Mouse (Mus musculus) neural tube, embryonic 12.5 days (tissue): ENCODE measurements around the gene Cdkn1b. TPM values are rescaled to one million over a fixed set of nuclear protein-coding genes. Genes with fewer than 3 reads are reported as not detected.

Source experiments
- ATAC-seq: fragments of 200-750 bp; cut with Nextera tagmentation; 2 replicates; pipeline ENCODE4 v1.8.0; 2017; ENCODE audit warnings: low read depth, mild to moderate bottlenecking, moderate TSS enrichment, moderate library complexity; ENCODE audit not compliant: low FRiP score
- H3K27ac ChIP-seq: fragments of 300-500 bp; sonication (generic); 2 replicates; pipeline ENCODE4 v1.5.1; 2016
- H3K27me3 ChIP-seq: fragments of 300-500 bp; sonication (generic); replicated peaks from 2 replicates; pipeline ENCODE4 v1.6.1; 2016; ENCODE audit warnings: mild to moderate bottlenecking
- H3K36me3 ChIP-seq: fragments of 300-500 bp; sonication (generic); 2 replicates; pipeline ENCODE4 v1.6.1; 2016; ENCODE audit warnings: mild to moderate bottlenecking
- H3K4me1 ChIP-seq: fragments of 300-500 bp; sonication (generic); 2 replicates; pipeline ENCODE4 v1.6.1; 2016
- H3K4me2 ChIP-seq: fragments of 300-500 bp; sonication (generic); replicated peaks from 2 replicates; pipeline ENCODE4 v1.6.1; 2016; ENCODE audit warnings: mild to moderate bottlenecking
- H3K4me3 ChIP-seq: fragments of 300-500 bp; sonication (generic); 2 replicates; pipeline ENCODE4 v1.5.1; 2016
- H3K9ac ChIP-seq: fragments of 300-500 bp; sonication (generic); 2 replicates; pipeline ENCODE4 v1.6.1; 2016; ENCODE audit warnings: mild to moderate bottlenecking
- H3K9me3 ChIP-seq: fragments of 300-500 bp; sonication (generic); 2 replicates; pipeline ENCODE4 v1.6.1; 2016; ENCODE audit warnings: mild to moderate bottlenecking
- WGBS: fragments of 180-500 bp; shearing (Covaris S2); methylation state at CpG from one replicate; pipeline ENCODE4 v1.1.7; 2016; 5-methylcytosine and 5-hydroxymethylcytosine counted together
- polyA plus RNA-seq: library from polyadenylated mRNA; unstranded; fragments of >200 nt; fragmentation: Nextera tagmentation; extraction: Ambion mirVana; gene quantifications from 2 replicates; pipeline ENCODE4 v1.2.1, GENCODE M21; 2016

Gene Cdkn1b
- 21.0 and 24.8 TPM in 2 replicates for polyA plus RNA-seq

GRCm38 (mm10) chr6:134920190-134921013, at the start of gene Cdkn1b:
Cdkn1b (plus strand) TSS chr6:134920401.
- peak; percentile 93 for ATAC-seq
- H3K4me2 ChIP-seq: peak within 1 kb of the TSS; percentile 93
- H3K27me3 ChIP-seq: no peaks in the 10 kb centered on the region
- H3K4me1 ChIP-seq: peaks cover 41% of the 10 kb centered on the region
- peak within 1 kb of the TSS; percentile 87 for H3K9ac ChIP-seq
- H3K36me3 ChIP-seq: no peaks in the 10 kb centered on the region
- no peaks in the 10 kb centered on the region for H3K9me3 ChIP-seq
- H3K27ac ChIP-seq: peak within 1 kb of the TSS; percentile 86
- under 1% methylated on average over 77 of the region's 77 CpGs for WGBS
- peak within 1 kb of the TSS; percentile 90 for H3K4me3 ChIP-seq

GRCm38 (mm10) chr6:134870887-134871286, 49.3 kb upstream of the Cdkn1b start:
- no peaks in the 10 kb centered on the region for H3K9me3 ChIP-seq
- H3K4me2 ChIP-seq: no peak overlapping the region
- no peak overlapping the region for H3K4me3 ChIP-seq
- WGBS: 94% methylated on average over 4 of the region's 4 CpGs
- no peak overlapping the region for H3K9ac ChIP-seq
- no peaks in the 10 kb centered on the region for H3K27me3 ChIP-seq
- no peak for ATAC-seq
- H3K4me1 ChIP-seq: no peaks in the 10 kb centered on the region
- H3K36me3 ChIP-seq: peaks cover 60% of the 10 kb centered on the region
- no peak overlapping the region for H3K27ac ChIP-seq

GRCm38 (mm10) chr6:134872236-134872635, 48.0 kb upstream of the Cdkn1b start:
- Histone ChIP-seq H3K9ac (no peak overlapping the region), H3K4me3 (no peak overlapping the region), H3K27me3 (no peaks in the 10 kb centered on the region), H3K4me1 (no peaks in the 10 kb centered on the region), H3K9me3 (no peaks in the 10 kb centered on the region), H3K36me3 (peaks cover 59% of the 10 kb centered on the region), H3K4me2 (no peak overlapping the region), H3K27ac (no peak overlapping the region)
- ATAC-seq: no peak
- 90% methylated on average over 2 of the region's 2 CpGs for WGBS

GRCm38 (mm10) chr6:134873018-134873417, 47.2 kb upstream of the Cdkn1b start:
- Histone ChIP-seq H3K27ac (no peak overlapping the region), H3K36me3 (peaks cover 52% of the 10 kb centered on the region), H3K9ac (no peak overlapping the region), H3K9me3 (no peaks in the 10 kb centered on the region), H3K27me3 (no peaks in the 10 kb centered on the region), H3K4me1 (no peaks in the 10 kb centered on the region), H3K4me3 (no peak overlapping the region), H3K4me2 (no peak overlapping the region)
- no peak for ATAC-seq
- WGBS: 80% methylated on average over 2 of the region's 2 CpGs

DNA sequence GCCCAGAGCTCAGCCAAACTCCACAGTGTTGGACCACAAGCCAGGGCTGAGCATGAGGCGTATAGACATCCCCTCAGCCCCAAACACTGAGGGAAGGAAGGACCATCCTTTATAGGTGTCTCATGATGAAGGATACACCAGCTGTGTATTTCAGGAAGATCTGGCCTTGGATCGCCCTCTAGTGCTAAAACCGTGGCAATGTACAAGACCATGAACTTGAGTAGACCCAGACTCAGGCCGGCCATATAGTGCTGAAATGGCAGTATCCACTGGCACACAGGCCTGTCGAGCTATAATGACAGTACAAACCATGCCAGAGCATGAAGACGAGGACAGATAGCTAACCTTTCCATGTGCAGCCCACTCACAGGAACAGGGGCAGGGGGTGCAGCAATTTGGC, 43.4 kb upstream of the Cdkn1b start:
- Histone ChIP-seq H3K9me3 (no peaks in the 10 kb centered on the region), H3K27me3 (no peaks in the 10 kb centered on the region), H3K4me2 (no peak overlapping the region), H3K27ac (no peak overlapping the region), H3K4me3 (no peak overlapping the region), H3K9ac (no peak overlapping the region), H3K36me3 (peaks cover 23% of the 10 kb centered on the region), H3K4me1 (peaks cover 10% of the 10 kb centered on the region)
- WGBS: 81% methylated on average over 6 of the region's 6 CpGs
- no peak for ATAC-seq

- Histone ChIP-seq H3K4me1 (peaks cover 10% of the 10 kb centered on the region), H3K27ac (no peak overlapping the region), H3K27me3 (no peaks in the 10 kb centered on the region), H3K9me3 (no peaks in the 10 kb centered on the region), H3K9ac (no peak overlapping the region), H3K4me3 (no peak overlapping the region), H3K36me3 (peaks cover 26% of the 10 kb centered on the region), H3K4me2 (no peak overlapping the region)
- 90% methylated on average over 4 of the region's 4 CpGs for WGBS
- ATAC-seq: no peak
These were observed 42.9 kb upstream of the Cdkn1b start for GRCm38 (mm10) chr6:134877276-134877675.

DNA sequence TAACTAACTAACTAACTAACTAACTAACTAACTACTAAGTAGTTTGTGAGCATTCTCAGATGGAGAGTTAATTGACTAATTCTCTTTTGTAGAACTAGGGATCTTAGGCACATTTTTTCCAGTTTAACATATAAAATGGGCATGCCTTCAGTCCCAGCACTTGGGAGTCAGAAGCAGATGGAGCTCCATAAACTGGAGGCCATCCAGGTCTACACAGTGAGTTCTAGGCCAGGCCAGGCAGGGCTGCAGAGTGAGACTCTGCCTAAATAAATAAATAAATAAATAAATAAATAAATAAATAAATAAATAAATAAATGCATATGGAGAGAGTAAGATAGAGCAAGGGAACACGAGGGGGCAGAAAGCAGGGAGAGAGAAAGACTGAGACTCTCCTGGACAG, 42.3 kb upstream of the Cdkn1b start:
- no peak for ATAC-seq
- 79% methylated on average over 1 of the region's 1 CpGs for WGBS

GRCm38 (mm10) chr6:134879556-134879955, 40.6 kb upstream of the Cdkn1b start:
- no peak for ATAC-seq
- H3K9me3 ChIP-seq: no peaks in the 10 kb centered on the region
- peaks cover 22% of the 10 kb centered on the region for H3K36me3 ChIP-seq
- no peak overlapping the region for H3K4me2 ChIP-seq
- peaks cover 12% of the 10 kb centered on the region for H3K4me1 ChIP-seq
- H3K4me3 ChIP-seq: no peak overlapping the region
- 97% methylated on average over 5 of the region's 5 CpGs for WGBS
- no peak overlapping the region for H3K9ac ChIP-seq
- no peak overlapping the region for H3K27ac ChIP-seq
- H3K27me3 ChIP-seq: no peaks in the 10 kb centered on the region

More for the DNA sequence above, 42.3 kb upstream of the Cdkn1b start:
- Histone ChIP-seq H3K9me3 (no peaks in the 10 kb centered on the region), H3K4me1 (peaks cover 10% of the 10 kb centered on the region), H3K4me3 (no peak overlapping the region), H3K36me3 (peaks cover 24% of the 10 kb centered on the region), H3K4me2 (no peak overlapping the region), H3K27ac (no peak overlapping the region), H3K9ac (no peak overlapping the region), H3K27me3 (no peaks in the 10 kb centered on the region)

DNA sequence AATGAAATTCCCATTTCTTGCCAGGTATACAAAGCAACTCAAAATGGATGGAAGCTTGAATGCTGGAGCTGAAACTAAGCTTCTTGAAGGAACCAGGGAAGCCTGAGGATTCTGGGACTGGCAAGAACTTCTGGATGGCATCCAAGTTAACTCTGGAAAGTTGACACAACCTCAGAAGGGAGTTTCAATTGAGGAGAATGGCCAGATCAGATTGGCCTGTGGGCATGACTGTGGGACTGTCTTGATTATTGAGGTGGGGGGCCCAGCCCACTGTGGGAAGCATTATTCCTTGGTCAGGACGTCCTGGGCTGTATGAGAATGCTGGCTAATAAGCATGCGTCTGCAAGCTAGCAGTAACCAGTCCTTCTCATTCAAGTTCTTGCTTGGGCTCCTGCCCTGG, 40.2 kb upstream of the Cdkn1b start:
- peaks cover 20% of the 10 kb centered on the region for H3K36me3 ChIP-seq
- no peak overlapping the region for H3K9ac ChIP-seq
- H3K4me2 ChIP-seq: no peak overlapping the region
- no peak for ATAC-seq
- no peak overlapping the region for H3K27ac ChIP-seq
- H3K4me1 ChIP-seq: peaks cover 16% of the 10 kb centered on the region
- WGBS: 62% methylated on average over 2 of the region's 2 CpGs
- no peak overlapping the region for H3K4me3 ChIP-seq
- no peaks in the 10 kb centered on the region for H3K27me3 ChIP-seq
- no peaks in the 10 kb centered on the region for H3K9me3 ChIP-seq

DNA sequence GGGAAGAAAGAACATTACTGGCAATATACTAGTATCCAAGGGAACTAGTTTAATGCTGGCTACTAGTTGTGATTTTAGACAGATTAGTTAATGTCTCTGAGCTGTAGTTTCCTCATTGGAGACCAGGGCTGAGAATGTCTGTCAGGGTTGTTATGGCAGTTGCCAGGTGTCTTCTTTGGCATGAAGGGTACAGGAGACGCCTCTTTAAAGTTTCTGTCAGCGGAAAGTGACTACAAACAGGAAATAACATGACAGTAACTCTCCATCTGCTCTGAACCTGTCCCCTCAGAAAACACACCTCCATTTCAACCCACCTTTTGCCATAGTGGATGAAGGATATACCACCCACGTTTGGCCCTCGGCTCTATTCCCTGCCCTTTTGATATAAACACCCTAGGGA, 36.5 kb upstream of the Cdkn1b start:
- no peak overlapping the region for H3K4me3 ChIP-seq
- H3K9me3 ChIP-seq: no peaks in the 10 kb centered on the region
- H3K4me2 ChIP-seq: no peak overlapping the region
- no peak overlapping the region for H3K27ac ChIP-seq
- ATAC-seq: no peak
- 88% methylated on average over 4 of the region's 4 CpGs for WGBS
- H3K4me1 ChIP-seq: peaks cover 39% of the 10 kb centered on the region
- no peak overlapping the region for H3K9ac ChIP-seq
- peaks cover 9% of the 10 kb centered on the region for H3K36me3 ChIP-seq
- H3K27me3 ChIP-seq: no peaks in the 10 kb centered on the region

- Histone ChIP-seq H3K4me3 (no peak overlapping the region), H3K4me2 (peak overlapping the region; percentile 58), H3K36me3 (peaks cover 9% of the 10 kb centered on the region), H3K27ac (no peak overlapping the region), H3K9me3 (no peaks in the 10 kb centered on the region), H3K4me1 (peaks cover 45% of the 10 kb centered on the region), H3K9ac (no peak overlapping the region), H3K27me3 (no peaks in the 10 kb centered on the region)
- WGBS: 94% methylated on average over 2 of the region's 2 CpGs
- no peak for ATAC-seq
These were observed 34.7 kb upstream of the Cdkn1b start for GRCm38 (mm10) chr6:134885515-134885914.

GRCm38 (mm10) chr6:134886475-134886874, 33.7 kb upstream of the Cdkn1b start:
- H3K4me3 ChIP-seq: peak overlapping the region; percentile 52
- H3K4me2 ChIP-seq: peak overlapping the region; percentile 58
- H3K4me1 ChIP-seq: peaks cover 39% of the 10 kb centered on the region
- H3K9ac ChIP-seq: peak overlapping the region; percentile 71
- no peak overlapping the region for H3K27ac ChIP-seq
- H3K9me3 ChIP-seq: no peaks in the 10 kb centered on the region
- H3K27me3 ChIP-seq: no peaks in the 10 kb centered on the region
- no peak for ATAC-seq
- 84% methylated on average over 8 of the region's 8 CpGs for WGBS
- H3K36me3 ChIP-seq: peaks cover 9% of the 10 kb centered on the region

GRCm38 (mm10) chr6:134887008-134887407, 33.2 kb upstream of the Cdkn1b start:
- Histone ChIP-seq H3K9me3 (no peaks in the 10 kb centered on the region), H3K36me3 (peaks cover 7% of the 10 kb centered on the region), H3K4me2 (peak overlapping the region; percentile 58), H3K27me3 (no peaks in the 10 kb centered on the region), H3K4me3 (peak overlapping the region; percentile 52), H3K27ac (no peak overlapping the region; the same call in 1 of the 2 replicates), H3K9ac (peak overlapping the region; percentile 71), H3K4me1 (peaks cover 39% of the 10 kb centered on the region)
- 21% methylated on average over 5 of the region's 5 CpGs for WGBS
- peak; percentile 22; the same call in 1 of the 2 replicates for ATAC-seq
